Mouse (Mus musculus): ENCODE data around the gene Glt8d2. TPM values are rescaled to one million over a fixed set of nuclear protein-coding genes. Genes with fewer than 3 reads are reported as not detected.

The Glt8d2 gene
- 2.2 TPM for polyA plus RNA-seq (2017; shearing (Covaris generic))

DNA sequence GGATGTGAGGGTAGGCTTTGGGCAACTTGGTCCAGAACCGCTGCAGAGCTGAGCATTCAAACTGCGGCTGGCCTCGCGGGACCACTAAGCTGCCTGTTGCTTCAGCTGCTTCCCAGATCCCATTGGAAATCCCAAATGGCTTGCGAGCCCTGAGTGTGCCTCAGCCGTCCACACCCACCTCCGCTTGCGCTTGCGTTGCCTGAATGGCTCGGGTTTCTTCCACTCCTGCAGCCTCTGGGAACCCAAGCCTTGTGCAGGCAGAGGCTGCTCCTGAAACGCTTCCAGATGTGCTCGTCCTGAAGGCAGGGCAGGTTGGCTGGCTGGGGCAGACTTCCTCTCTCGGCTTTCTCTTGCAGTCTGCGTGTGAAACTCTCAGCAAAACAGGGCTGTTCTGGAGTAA is at the start of gene Glt8d2:
Gene Glt8d2, minus strand, starts transcription at position 157 of the 400 bp plus-strand sequence.

DNA sequence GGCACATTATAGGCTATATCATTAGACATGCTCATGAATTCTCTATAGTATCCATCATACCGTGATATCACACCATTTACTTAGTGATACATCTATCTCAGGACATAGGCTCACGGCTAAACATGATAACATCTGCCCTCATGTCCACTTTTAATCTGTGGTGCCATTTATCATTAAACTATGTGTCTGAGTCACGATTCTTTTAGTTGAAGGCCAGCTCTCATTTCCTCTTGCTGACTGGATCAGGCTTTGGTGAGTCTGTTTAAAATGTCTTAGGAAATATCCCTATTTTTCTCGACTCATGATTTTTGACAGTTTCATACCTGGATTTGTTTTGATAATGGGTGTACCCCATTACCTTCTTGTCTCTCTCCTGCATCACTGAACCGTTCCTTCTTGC is 5.5 kb upstream of the Glt8d2 start, which contains the start of gene Hcfc2:
Gene Hcfc2, plus strand, starts transcription at position 205 of the 400 bp plus-strand sequence.

DNA sequence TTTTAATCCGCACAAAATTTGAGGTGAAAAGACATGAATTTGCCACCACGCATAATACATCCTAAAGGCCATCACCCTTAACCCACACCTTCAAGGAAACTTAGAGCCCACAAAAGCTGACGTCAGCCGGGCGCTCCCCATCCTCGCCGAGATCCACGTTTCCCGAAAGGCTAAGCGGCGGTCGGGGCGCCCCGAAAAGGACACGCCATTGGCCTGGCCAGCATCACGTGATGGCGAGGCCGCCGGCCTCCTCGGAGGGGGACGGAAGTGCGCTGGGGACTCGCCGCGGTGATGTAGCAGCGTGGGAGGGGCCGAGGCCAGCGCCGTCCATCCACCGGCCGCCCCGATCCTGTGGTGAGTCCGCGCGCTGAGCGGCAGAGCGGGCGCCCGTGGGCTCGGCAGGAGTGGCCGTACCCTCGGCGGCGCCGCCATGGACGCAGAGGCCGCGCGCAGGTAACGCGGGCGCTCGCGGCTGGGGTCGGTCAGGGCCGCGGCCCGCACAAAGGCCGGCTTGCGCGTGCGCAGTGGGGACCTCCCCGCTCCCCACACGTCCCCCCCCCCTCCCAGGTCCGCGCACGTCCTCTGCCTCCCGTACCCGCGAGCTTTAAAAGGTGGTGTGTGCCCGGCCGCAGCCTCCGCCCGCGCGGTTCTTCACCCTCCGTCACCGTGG is 60.7 kb downstream of the Glt8d2 start, which contains the start of gene Tdg:
Gene Tdg, plus strand, starts transcription at position 243 of the 670 bp plus-strand sequence.

DNA sequence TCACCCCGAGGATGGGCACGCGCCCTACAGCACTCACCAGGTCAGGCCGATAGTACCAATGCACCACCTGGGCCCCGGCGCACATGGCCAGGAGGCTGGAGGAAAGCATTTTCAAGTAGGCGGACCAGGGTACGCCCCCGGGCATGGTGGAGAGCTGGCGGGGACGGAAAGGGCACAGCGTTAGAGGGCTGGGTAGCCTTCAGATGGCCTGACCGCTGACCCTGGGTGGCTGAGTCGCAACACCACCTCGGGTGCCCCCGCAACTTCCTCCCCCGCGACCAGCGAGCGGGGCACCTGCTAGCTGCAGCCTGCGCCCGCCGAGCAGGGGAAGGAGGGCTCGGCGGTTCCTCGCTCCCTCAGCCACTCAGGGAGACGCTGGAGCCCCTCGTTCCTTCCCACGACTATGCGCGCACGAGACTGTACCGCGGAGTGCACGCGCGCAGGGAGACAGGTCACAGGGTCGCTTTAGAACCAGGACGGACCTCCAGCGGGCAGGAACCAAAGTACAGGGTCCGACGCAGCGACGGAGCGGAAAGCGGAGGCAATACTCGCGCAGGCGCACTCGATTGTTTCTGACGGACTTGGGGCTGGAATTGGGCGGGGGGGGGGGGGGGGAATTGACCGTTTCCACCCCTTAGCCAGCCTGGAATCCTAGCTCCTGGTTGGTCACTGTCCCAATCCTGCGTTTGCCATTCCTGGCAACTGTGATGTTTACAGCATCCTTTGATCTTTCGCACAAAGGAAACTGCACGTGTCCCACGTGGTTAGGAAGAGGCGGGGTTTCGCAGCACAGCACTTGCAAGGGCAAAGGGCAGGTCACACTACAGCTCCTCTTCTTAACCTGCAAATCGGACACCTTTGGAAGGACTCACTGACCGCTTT is 67.5 kb downstream of the Glt8d2 start, which contains the start of gene 1190007I07Rik:
Gene 1190007I07Rik, minus strand, starts transcription at position 558 of the 882 bp plus-strand sequence.

Other genes with a start within 250 kb of the Glt8d2 start
- gene Gm1553, start 198.0 kb downstream of the Glt8d2 start, polyA plus RNA-seq (2017; shearing (Covaris generic)): not detected
- 49.3 TPM for gene 1190007I07Rik, start 67.4 kb downstream of the Glt8d2 start, polyA plus RNA-seq (2017; shearing (Covaris generic))
- 28.6 TPM for gene Tdg, start 60.8 kb downstream of the Glt8d2 start, polyA plus RNA-seq (2017; shearing (Covaris generic))
- 50.8 TPM for gene Hcfc2, start 5.5 kb upstream of the Glt8d2 start, polyA plus RNA-seq (2017; shearing (Covaris generic))
- gene Nfyb, start 73.5 kb upstream of the Glt8d2 start, polyA plus RNA-seq (2017; shearing (Covaris generic)): 59.5 TPM
- 33.5 TPM for gene Txnrd1, start 143.3 kb upstream of the Glt8d2 start, polyA plus RNA-seq (2017; shearing (Covaris generic))
- gene Eid3, start 176.0 kb upstream of the Glt8d2 start, polyA plus RNA-seq (2017; shearing (Covaris generic)): 0.21 TPM

Data from CD4-positive, CD25-positive, alpha-beta regulatory T cell, adult 9 weeks (primary cell).